Mouse (Mus musculus): ENCODE results near the gene Ncoa1.

Gene Ncoa1

DNA sequence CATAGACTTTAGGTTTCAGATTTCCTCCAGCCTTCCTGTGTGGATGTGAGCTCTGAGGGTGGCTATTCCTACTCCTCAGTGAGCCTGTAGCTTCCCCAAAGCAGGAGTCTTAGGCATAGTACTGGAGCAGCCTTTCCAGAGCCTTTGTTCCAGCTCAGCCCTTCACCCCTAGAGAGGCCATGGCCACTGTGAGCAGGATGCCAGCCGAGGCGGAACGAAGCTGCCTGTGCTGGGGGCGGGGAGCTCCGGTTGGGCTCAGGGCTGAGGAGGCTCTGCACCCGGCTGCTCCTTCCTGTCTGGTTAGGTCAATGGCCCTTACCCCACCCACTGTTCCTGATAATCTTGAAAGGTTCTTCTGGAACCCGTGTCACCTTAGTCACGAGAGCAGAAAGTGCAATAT is 264.1 kb downstream of the Ncoa1 start:
- no peak for DNase-seq (ENCODE audit: low spot score in 2 of 2)

GRCm38 (mm10) chr12:4211174-4211573 is 265.8 kb downstream of the Ncoa1 start:
- no peak for DNase-seq (ENCODE audit: low spot score in 2 of 2)

GRCm38 (mm10) chr12:4209196-4209595 is 267.8 kb downstream of the Ncoa1 start:
- no peak for DNase-seq (ENCODE audit: low spot score in 2 of 2)

GRCm38 (mm10) chr12:4208405-4209133 is 268.4 kb downstream of the Ncoa1 start:
- peak in 1 of 2 experiments; percentile 59 for DNase-seq (ENCODE audit: low spot score in 2 of 2)

GRCm38 (mm10) chr12:4206106-4206505 is 270.9 kb downstream of the Ncoa1 start:
- DNase-seq (ENCODE audit: low spot score in 2 of 2) = no peak

DNA sequence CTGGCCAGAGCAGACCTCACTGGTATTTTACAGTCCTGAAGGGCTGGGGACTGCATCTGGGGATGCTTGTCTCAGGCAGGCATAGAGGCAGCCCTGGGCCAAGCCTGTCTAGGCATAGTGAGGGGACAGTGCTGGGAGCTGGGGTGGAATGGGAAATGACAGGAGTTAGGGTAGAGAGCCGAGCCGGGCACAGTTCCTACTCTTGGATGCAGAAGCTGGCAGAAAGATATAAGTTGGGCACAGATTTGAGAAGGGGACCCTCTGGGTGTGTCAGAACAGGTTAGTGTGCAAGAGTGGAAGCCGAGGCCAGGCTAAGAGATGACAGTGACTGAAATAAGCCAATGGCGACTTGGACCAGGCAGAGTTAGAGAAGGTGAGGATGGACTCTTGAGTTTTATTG is 274.8 kb downstream of the Ncoa1 start:
- DNase-seq (ENCODE audit: low spot score in 2 of 2) = no peak

- DNase-seq (ENCODE audit: low spot score in 2 of 2) = no peak
These were observed 275.4 kb downstream of the Ncoa1 start for GRCm38 (mm10) chr12:4201454-4202200.

GRCm38 (mm10) chr12:4199271-4199670 is 277.7 kb downstream of the Ncoa1 start:
- no peak for DNase-seq (ENCODE audit: low spot score in 2 of 2)

- DNase-seq (ENCODE audit: low spot score in 2 of 2) = no peak
These were observed 278.3 kb downstream of the Ncoa1 start for GRCm38 (mm10) chr12:4198702-4199101.

Data from cerebellum, postnatal 4 days (tissue).